Mouse (Mus musculus) midbrain, postnatal 0 days (tissue): ENCODE data around the gene Lamb3. TPM values are rescaled to one million over a fixed set of nuclear protein-coding genes. Genes with fewer than 3 reads are reported as not detected.
A peak's percentile ranks its signal among the peaks of the same experiment; 100 is the strongest.

Experiments used
- ATAC-seq: fragments of 200-750 bp; cut with Nextera tagmentation; 2 replicates; pipeline ENCODE4 v1.8.0; 2017; ENCODE audit warnings: moderate number of reproducible peaks, mild to moderate bottlenecking, moderate TSS enrichment, moderate library complexity; ENCODE audit not compliant: low FRiP score
- DNase-seq: peaks from one replicate; pipeline ENCODE4 v3.0.0-alpha.2; 2015; ENCODE audit warnings: low spot score
- H3K27ac ChIP-seq: fragments of 300-500 bp; sonication (generic); 2 replicates; pipeline ENCODE4 v1.5.1; 2014; ENCODE audit warnings: low read depth, mild to moderate bottlenecking, low read length, mixed read lengths
- H3K27me3 ChIP-seq: fragments of 300-500 bp; sonication (generic); 2 replicates; pipeline ENCODE4 v1.6.1; 2014; ENCODE audit warnings: low read length, control low read depth, mixed read lengths; ENCODE audit not compliant: insufficient read depth
- H3K36me3 ChIP-seq: fragments of 300-500 bp; sonication (generic); 2 replicates; pipeline ENCODE4 v1.6.1; 2014; ENCODE audit warnings: low read length, control low read depth, mixed read lengths; ENCODE audit not compliant: insufficient read depth
- H3K4me1 ChIP-seq: fragments of 300-500 bp; sonication (generic); 2 replicates; pipeline ENCODE4 v1.6.1; 2014; ENCODE audit warnings: mild to moderate bottlenecking, control low read depth, antibody characterized with exemption, low read length, mixed read lengths; ENCODE audit not compliant: insufficient read depth
- H3K4me2 ChIP-seq: fragments of 300-500 bp; sonication (generic); 2 replicates; pipeline ENCODE4 v1.6.1; 2014; ENCODE audit warnings: low read depth, mild to moderate bottlenecking, low read length, mixed read lengths; ENCODE audit not compliant: poor library complexity, severe bottlenecking
- H3K4me3 ChIP-seq: fragments of 300-500 bp; sonication (generic); 2 replicates; pipeline ENCODE4 v1.5.1; 2014; ENCODE audit warnings: low read depth, mild to moderate bottlenecking, low read length, moderate library complexity
- H3K9ac ChIP-seq: fragments of 300-500 bp; sonication (generic); replicated peaks from 2 replicates; pipeline ENCODE4 v1.6.1; 2014; ENCODE audit warnings: mild to moderate bottlenecking, low read length, moderate library complexity, mixed read lengths; ENCODE audit not compliant: poor library complexity, severe bottlenecking
- H3K9me3 ChIP-seq: fragments of 300-500 bp; sonication (generic); 2 replicates; pipeline ENCODE4 v1.6.1; 2016; ENCODE audit warnings: low read length, control low read depth
- CTCF ChIP-seq: IDR thresholded peaks from 2 replicates; pipeline ENCODE4 v1.5.1; 2016; ENCODE audit warnings: antibody characterized with exemption, mild to moderate bottlenecking
- WGBS: fragments of 180-500 bp; shearing (Covaris S2); extraction: QIAGEN DNeasy Blood & Tissue Kit; methylation state at CpG from one replicate; pipeline ENCODE4 v1.1.7; 2014; 5-methylcytosine and 5-hydroxymethylcytosine counted together
- polyA plus RNA-seq: library from polyadenylated mRNA; unstranded; fragments of >200 nt; fragmentation: Nextera tagmentation; extraction: Ambion mirVana; gene quantifications from 2 replicates; pipeline ENCODE4 v1.2.1, GENCODE M21; 2015
- total RNA-seq: library from RNA; depleted of rRNA; stranded (reverse); fragments of >200 nt; gene quantifications from 2 replicates; pipeline ENCODE4 v1.2.3, GENCODE M21; 2014

The Lamb3 gene
- total and polyA plus RNA-seq, 2 experiments from 2014 or later: 0.82 to 1.4 TPM

DNA sequence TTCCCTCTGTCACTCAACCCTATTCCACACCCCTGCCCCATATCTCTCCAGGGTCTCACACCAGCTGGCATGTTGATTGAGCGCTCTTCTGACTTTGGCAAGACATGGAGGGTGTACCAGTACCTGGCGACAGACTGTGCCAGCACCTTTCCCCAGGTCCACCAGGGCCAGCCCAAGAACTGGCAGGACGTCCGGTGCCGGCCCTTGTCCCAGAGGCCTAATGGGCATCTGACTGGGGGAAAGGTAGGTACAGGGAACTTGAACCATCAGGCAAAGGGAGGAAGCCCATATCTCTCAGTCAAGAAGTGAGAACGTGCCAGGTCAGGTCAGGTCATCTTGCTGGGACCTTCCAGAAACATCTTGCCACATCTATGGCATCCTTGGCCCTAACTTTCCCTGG, 116.2 kb downstream of the Lamb3 start:
- Histone ChIP-seq H3K36me3 (no peaks in the 10 kb centered on the region), H3K9me3 (no peaks in the 10 kb centered on the region), H3K27me3 (no peaks in the 10 kb centered on the region), H3K9ac (no peak overlapping the region), H3K4me1 (no peaks in the 10 kb centered on the region), H3K27ac (no peak overlapping the region), H3K4me3 (no peak overlapping the region), H3K4me2 (no peak overlapping the region)
- no peak for TF ChIP-seq CTCF
- 94% methylated on average over 6 of the region's 6 CpGs for WGBS
- DNase-seq (no peak), ATAC-seq (no peak)

DNA sequence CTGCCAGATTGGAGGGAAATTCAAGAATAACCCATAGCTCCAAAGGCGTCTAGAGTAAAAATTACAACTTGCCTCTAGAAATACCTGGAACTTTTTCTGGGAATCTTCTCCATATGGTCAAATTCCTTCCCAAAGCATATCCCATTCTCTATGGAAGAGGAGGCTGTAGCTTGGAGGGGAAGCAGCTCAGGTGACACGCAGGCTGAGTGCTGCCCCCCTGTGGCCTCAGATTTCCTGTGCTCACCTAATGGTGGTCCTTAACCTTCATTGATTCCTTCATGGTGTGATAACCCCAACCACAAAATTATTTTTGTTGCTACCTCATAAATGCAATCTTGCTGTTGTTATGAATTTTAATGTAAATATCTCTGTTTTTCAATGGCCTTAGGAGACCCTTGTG, 116.7 kb downstream of the Lamb3 start:
- H3K27me3 ChIP-seq: no peaks in the 10 kb centered on the region
- H3K4me3 ChIP-seq: no peak overlapping the region
- 56% methylated on average over 2 of the region's 2 CpGs for WGBS
- peak; percentile 70 for TF ChIP-seq CTCF
- peak; percentile 45 for DNase-seq
- ATAC-seq: no peak
- H3K36me3 ChIP-seq: no peaks in the 10 kb centered on the region
- no peak overlapping the region for H3K9ac ChIP-seq
- no peaks in the 10 kb centered on the region for H3K4me1 ChIP-seq
- H3K9me3 ChIP-seq: no peaks in the 10 kb centered on the region
- no peak overlapping the region for H3K4me2 ChIP-seq
- H3K27ac ChIP-seq: no peak overlapping the region

DNA sequence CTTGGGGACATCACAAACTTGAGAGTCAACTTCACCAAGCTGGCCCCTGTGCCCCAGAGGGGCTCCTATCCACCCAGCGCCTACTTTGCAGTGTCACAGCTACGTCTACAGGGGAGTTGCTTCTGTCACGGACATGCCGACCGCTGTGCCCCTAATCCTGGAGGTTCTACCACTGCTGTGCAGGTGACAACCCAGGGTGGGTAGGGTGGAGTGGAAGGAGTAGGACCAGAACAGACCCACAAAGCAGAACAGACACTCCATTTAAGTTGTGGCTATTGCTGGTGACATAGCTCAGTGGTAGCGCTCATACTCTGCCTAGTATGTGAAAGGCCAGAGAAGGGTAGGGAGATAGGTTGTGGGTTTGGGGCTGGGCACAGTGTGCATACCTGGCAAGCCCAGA, 118.4 kb downstream of the Lamb3 start:
- Histone ChIP-seq H3K27ac (no peak overlapping the region), H3K9me3 (no peaks in the 10 kb centered on the region), H3K4me1 (no peaks in the 10 kb centered on the region), H3K9ac (no peak overlapping the region), H3K4me3 (no peak overlapping the region), H3K4me2 (no peak overlapping the region), H3K36me3 (no peaks in the 10 kb centered on the region), H3K27me3 (no peaks in the 10 kb centered on the region)
- no peak for DNase-seq
- 97% methylated on average over 6 of the region's 6 CpGs for WGBS
- no peak for TF ChIP-seq CTCF
- no peak for ATAC-seq

DNA sequence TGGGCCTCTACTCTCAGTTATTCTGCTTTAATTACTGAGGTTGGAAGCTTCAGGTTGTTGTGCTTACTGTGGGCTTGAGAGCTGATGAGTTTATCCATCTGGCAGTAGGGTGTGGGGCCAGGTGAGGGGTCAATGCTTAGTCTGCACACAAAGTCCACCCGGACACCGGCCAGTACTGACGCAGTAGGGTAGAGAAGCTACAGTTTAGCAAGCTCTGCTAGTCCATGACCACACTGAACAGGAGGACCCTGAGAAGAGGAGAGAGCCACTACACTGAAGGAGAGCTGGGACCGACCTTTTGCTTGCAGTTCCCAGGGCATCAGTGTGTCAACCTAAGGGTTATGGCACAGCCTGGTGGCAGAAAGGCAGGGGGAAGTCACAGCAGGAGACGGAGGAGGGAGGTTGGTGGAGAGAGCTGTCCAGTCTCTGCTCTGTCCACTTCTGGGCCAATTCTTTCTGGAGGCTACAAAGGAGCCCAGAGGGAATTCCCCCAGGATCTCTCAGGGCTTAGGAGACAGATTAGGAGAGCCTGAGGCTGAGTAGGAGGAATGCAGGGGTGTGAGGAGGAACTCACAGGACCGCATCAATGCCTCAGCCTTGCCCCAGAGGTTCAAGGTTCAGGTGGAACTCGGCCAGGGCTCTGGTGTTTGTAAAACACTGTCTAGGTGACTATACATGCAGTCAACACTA, 119.1 kb downstream of the Lamb3 start:
- WGBS: 78% methylated on average over 7 of the region's 7 CpGs
- Histone ChIP-seq H3K27me3 (no peaks in the 10 kb centered on the region), H3K4me3 (no peak overlapping the region), H3K9me3 (no peaks in the 10 kb centered on the region), H3K36me3 (no peaks in the 10 kb centered on the region), H3K4me1 (no peaks in the 10 kb centered on the region), H3K27ac (no peak overlapping the region), H3K9ac (no peak overlapping the region), H3K4me2 (no peak overlapping the region)
- peak; percentile 18; the same call in 1 of the 2 replicates for TF ChIP-seq CTCF
- no peak for DNase-seq
- no peak for ATAC-seq

GRCm38 (mm10) chr1:193327216-193327615, 119.7 kb downstream of the Lamb3 start:
- no peak overlapping the region for H3K4me2 ChIP-seq
- no peak for TF ChIP-seq CTCF
- no peak overlapping the region for H3K27ac ChIP-seq
- H3K4me1 ChIP-seq: no peaks in the 10 kb centered on the region
- no peak for ATAC-seq
- H3K36me3 ChIP-seq: no peaks in the 10 kb centered on the region
- H3K9me3 ChIP-seq: no peaks in the 10 kb centered on the region
- 77% methylated on average over 1 of the region's 1 CpGs for WGBS
- peak; percentile 19 for DNase-seq
- H3K9ac ChIP-seq: no peak overlapping the region
- no peak overlapping the region for H3K4me3 ChIP-seq
- H3K27me3 ChIP-seq: no peaks in the 10 kb centered on the region

GRCm38 (mm10) chr1:193327686-193328085, 120.2 kb downstream of the Lamb3 start:
- 72% methylated on average over 5 of the region's 5 CpGs for WGBS
- Histone ChIP-seq H3K27me3 (no peaks in the 10 kb centered on the region), H3K4me2 (no peak overlapping the region), H3K36me3 (no peaks in the 10 kb centered on the region), H3K9me3 (no peaks in the 10 kb centered on the region), H3K9ac (no peak overlapping the region), H3K4me1 (no peaks in the 10 kb centered on the region), H3K4me3 (no peak overlapping the region), H3K27ac (no peak overlapping the region)
- no peak for TF ChIP-seq CTCF
- ATAC-seq: no peak
- no peak for DNase-seq
